Mouse (Mus musculus): ENCODE measurements around the gene Lrrc74a.

DNA sequence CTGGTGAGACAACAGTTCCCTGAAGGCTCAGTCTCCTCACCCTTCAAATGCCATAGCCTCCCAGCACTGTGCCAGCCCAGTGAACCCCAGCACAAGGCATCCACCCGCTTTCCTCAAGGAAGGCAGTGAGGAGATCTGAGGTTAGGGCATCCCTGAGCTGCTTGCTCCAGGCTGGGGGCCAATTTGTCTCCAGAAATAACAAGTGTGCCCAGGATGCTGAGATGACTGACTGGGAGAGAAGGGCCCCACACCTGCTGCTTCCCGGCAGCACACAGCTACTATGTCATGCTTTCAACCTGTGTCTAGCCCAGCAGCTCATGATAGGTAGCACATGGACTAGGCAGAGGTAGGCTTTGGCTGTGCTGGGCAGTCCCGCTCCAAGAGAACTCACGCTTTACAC, 32.7 kb upstream of the Lrrc74a start:
- TF ChIP-seq TCF12 (IDR thresholded peaks at IDR 0.05; ENCODE audit: insufficient read depth, poor library complexity, severe bottlenecking) (no peak), USF1 (IDR thresholded peaks at IDR 0.05; ENCODE audit: low read depth) (no peak), MYOD1 (IDR thresholded peaks at IDR 0.05; ENCODE audit: control insufficient read depth in 1 of 3, insufficient read length in 2 of 3, low read depth in 2 of 3) (no peak), E2F4 (IDR thresholded peaks at IDR 0.05; ENCODE audit: insufficient read depth) (no peak), MYOG (IDR thresholded peaks at IDR 0.05; ENCODE audit: control insufficient read depth in 1 of 3, insufficient read depth in 1 of 3, insufficient read length in 2 of 3, low read depth in 2 of 3) (no peak)

Data from myocyte (in vitro differentiated cells).